Mouse (Mus musculus): ENCODE data around the gene Ifna5. TPM values are rescaled to one million over a fixed set of nuclear protein-coding genes. Genes with fewer than 3 reads are reported as not detected.
A peak's percentile ranks its signal among the peaks of the same experiment; 100 is the strongest.
"Not testable (repeated sequence)": the region's sequence is repeated elsewhere in the genome, so short reads cannot be mapped to it uniquely, and the experiment has no call there.

Gene Ifna5
- not detected for total RNA-seq (2021)
- long read RNA-seq, experiment 1: 0 reads
- long read RNA-seq, experiment 2: 0 reads

- not testable (repeated sequence) for DNase-seq (ENCODE audit: low spot score in 2 of 2); H3K27ac ChIP-seq; H3K4me3 ChIP-seq
Observed at GRCm38 (mm10) chr4:88835225-88835624, at the start of gene Ifna5. Ifna5 (plus strand) TSS chr4:88835525.

- TF ChIP-seq CTCF (conservative IDR thresholded peaks at IDR 0.05): peak; percentile 58
- H3K27ac ChIP-seq, H3K4me3 ChIP-seq: not testable (repeated sequence)
- DNase-seq (ENCODE audit: low spot score in 2 of 2): peak; percentile 58 to 66
Observed at GRCm38 (mm10) chr4:88788402-88788801, 46.9 kb upstream of the Ifna5 start, which contains the start of gene Gm13277. Gm13277 (plus strand) TSS chr4:88788632.

- H3K27ac ChIP-seq; DNase-seq (ENCODE audit: low spot score in 2 of 2): not testable (repeated sequence)
Observed at GRCm38 (mm10) chr4:88791250-88791649, 44.1 kb upstream of the Ifna5 start, which contains the start of gene Gm13278. Gm13278 (plus strand) TSS chr4:88791550.

GRCm38 (mm10) chr4:88793936-88794675 is 41.2 kb upstream of the Ifna5 start, which contains the start of gene Gm13275:
Gm13275 (plus strand) TSS chr4:88794487.
- peak within 1 kb of the TSS; percentile 14 for H3K4me3 ChIP-seq
- peak; percentile 57 for TF ChIP-seq CTCF (conservative IDR thresholded peaks at IDR 0.05)
- H3K27ac ChIP-seq: not testable (repeated sequence)
- DNase-seq (ENCODE audit: low spot score in 2 of 2): peak; percentile 41 to 60

More at GRCm38 (mm10) chr4:88791250-88791649, 44.1 kb upstream of the Ifna5 start, which contains the start of gene Gm13278:
- not testable (repeated sequence) for H3K4me3 ChIP-seq

GRCm38 (mm10) chr4:88797097-88797496 is 38.2 kb upstream of the Ifna5 start, which contains the start of gene Gm13279:
Gm13279 (plus strand) TSS chr4:88797397.
- H3K27ac ChIP-seq; DNase-seq (ENCODE audit: low spot score in 2 of 2); H3K4me3 ChIP-seq: not testable (repeated sequence)

- H3K27ac ChIP-seq; DNase-seq (ENCODE audit: low spot score in 2 of 2); H3K4me3 ChIP-seq: not testable (repeated sequence)
Observed at GRCm38 (mm10) chr4:88799365-88799764, 36.0 kb upstream of the Ifna5 start, which contains the start of gene Gm13285. Gm13285 (plus strand) TSS chr4:88799665.

- not testable (repeated sequence) for H3K27ac ChIP-seq; DNase-seq (ENCODE audit: low spot score in 2 of 2); H3K4me3 ChIP-seq
Observed at GRCm38 (mm10) chr4:88802954-88803353, 32.4 kb upstream of the Ifna5 start, which contains the start of gene Gm13287. Gm13287 (plus strand) TSS chr4:88803254.

- not testable (repeated sequence) for DNase-seq (ENCODE audit: low spot score in 2 of 2); H3K4me3 ChIP-seq; H3K27ac ChIP-seq
Observed at GRCm38 (mm10) chr4:88805231-88805630, 30.1 kb upstream of the Ifna5 start, which contains the start of gene Gm13288. Gm13288 (plus strand) TSS chr4:88805531.

- peak; percentile 21 for TF ChIP-seq CTCF (conservative IDR thresholded peaks at IDR 0.05)
- not testable (repeated sequence) for H3K27ac ChIP-seq; H3K4me3 ChIP-seq; DNase-seq (ENCODE audit: low spot score in 2 of 2)
Observed at GRCm38 (mm10) chr4:88805761-88806160, 29.6 kb upstream of the Ifna5 start.

GRCm38 (mm10) chr4:88815928-88816327 is 19.4 kb upstream of the Ifna5 start, which contains the start of gene Ifna7:
Ifna7 (plus strand) TSS chr4:88816228.
- DNase-seq (ENCODE audit: low spot score in 2 of 2): no peak
- Histone ChIP-seq H3K4me3 (no peak within 1 kb of the TSS), H3K27ac (no peak within 1 kb of the TSS)
- TF ChIP-seq CTCF (conservative IDR thresholded peaks at IDR 0.05): no peak

GRCm38 (mm10) chr4:88819659-88820058 is 15.7 kb upstream of the Ifna5 start, which contains the start of gene Ifna11:
Ifna11 (plus strand) TSS chr4:88819959.
- Histone ChIP-seq H3K27ac (no peak within 1 kb of the TSS), H3K4me3 (no peak within 1 kb of the TSS)
- DNase-seq (ENCODE audit: low spot score in 2 of 2): no peak
- TF ChIP-seq CTCF (conservative IDR thresholded peaks at IDR 0.05): no peak

- TF ChIP-seq CTCF (conservative IDR thresholded peaks at IDR 0.05): peak; percentile 82
- H3K4me3 ChIP-seq: no peak overlapping the region
- peak in 1 of 2 experiments; percentile 21 for DNase-seq (ENCODE audit: low spot score in 2 of 2)
- H3K27ac ChIP-seq: no peak overlapping the region
Observed at GRCm38 (mm10) chr4:88822995-88823394, 12.3 kb upstream of the Ifna5 start.

- H3K4me3 ChIP-seq; DNase-seq (ENCODE audit: low spot score in 2 of 2); H3K27ac ChIP-seq: not testable (repeated sequence)
Observed at GRCm38 (mm10) chr4:88827116-88827515, 8.2 kb upstream of the Ifna5 start, which contains the start of gene Ifna6. Ifna6 (plus strand) TSS chr4:88827416.

Data from layer of hippocampus, adult 2 months (tissue).